Mouse (Mus musculus): ENCODE data around the gene Pga5. TPM values are rescaled to one million over a fixed set of nuclear protein-coding genes. Genes with fewer than 3 reads are reported as not detected.

Pga5 gene
- total RNA-seq (2021) = not detected
- long read RNA-seq, experiment 1 = 0 reads
- long read RNA-seq, experiment 2 = 0 reads

DNA sequence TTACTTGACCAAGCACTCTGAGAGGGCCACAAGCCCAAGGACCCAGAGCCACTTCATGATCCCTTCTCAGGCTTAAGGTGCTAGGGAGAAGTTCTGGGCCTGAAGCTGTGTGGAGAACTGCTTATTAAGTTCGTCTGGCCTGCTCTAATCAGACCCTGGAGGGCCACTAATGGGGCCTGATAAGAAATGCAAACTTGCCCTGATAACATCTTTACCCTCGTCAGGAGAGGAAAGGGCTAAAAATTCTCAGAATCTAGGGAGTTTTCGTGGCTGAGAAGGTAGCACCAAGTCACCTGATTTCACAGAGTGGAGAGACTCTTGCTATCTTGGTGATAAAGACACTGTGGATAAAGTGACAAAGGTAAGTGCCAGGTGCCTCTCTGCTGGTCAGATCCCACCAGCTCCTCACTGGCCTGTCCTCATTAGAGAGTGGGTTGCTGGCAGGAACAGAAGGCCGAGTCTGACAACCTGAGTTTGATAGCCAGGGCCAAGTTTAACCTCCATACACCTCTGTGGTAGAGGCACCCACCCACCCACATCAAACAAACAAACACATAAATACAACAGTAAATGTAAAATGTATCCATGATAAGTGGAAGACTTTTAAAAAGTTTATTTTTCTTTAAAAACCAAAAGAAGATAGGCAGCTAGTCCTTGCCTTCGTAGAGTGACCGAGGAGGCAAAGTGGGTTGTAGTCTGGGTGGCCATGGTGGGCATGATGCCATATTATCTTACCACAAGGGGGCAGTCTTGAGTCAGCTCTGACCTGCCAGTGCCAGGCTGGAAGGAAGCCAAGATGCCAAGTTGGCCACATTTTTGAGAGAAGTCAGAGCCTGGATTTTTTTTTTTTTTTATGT is at the start of gene Pga5:
Pga5 (minus strand) TSS at position 157 of the 857 bp plus-strand sequence.
- intact Hi-C loops (cut with DNase I) = loop anchor here (1.0 to 5.0 kb wide), 2 partner anchors 31 to 284 kb away; no protein-coding TSS in a partner anchor
- DNase-seq = peak; percentile 61 to 73

DNA sequence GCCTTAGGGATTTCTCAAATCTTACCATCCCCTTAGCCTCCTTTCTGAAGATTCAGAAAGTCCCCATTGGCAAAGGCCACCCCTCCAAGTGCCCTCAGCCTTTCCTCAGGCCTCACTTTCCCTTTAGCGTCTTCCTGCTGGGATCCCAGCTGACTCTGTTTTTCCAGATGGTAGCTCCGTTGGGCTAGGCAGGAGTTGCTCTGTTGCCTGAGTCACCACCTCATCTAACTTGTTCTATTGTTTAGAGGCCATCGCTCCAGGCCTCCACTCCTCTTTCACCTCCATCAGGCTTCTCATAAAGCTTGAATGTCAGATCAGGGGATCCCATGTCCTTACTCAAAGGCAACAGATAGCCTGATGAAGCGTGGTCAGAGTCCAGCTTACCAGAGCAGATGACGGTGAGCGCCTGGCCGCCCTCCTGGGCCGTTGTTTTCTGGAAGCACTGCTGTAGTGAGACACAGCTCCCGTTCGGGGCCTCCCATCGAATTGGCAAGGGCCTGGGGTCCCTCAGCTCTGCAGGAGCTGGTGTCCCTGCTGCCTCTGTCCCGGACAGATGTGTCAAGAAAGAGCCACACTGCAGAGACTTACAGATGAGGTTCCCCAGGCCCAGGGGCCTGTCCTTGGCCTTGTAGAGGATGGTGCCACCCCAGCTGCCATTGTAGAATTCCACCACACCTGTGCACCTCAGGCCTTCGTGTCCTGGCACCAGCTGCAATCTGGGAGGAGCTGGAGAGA is 46.9 kb upstream of the Pga5 start:
- no peak for DNase-seq
- intact Hi-C loops (cut with DNase I) = loop anchor here (5.0 kb wide), 1 partner anchor 68 kb away; no protein-coding TSS in a partner anchor

GRCm38 (mm10) chr19:10723649-10724048 is 45.8 kb upstream of the Pga5 start:
- no peak for DNase-seq
- intact Hi-C loops (cut with DNase I) = no loop called here

GRCm38 (mm10) chr19:10723084-10723483 is 45.2 kb upstream of the Pga5 start:
- intact Hi-C loops (cut with DNase I) = no loop called here
- DNase-seq = no peak

DNA sequence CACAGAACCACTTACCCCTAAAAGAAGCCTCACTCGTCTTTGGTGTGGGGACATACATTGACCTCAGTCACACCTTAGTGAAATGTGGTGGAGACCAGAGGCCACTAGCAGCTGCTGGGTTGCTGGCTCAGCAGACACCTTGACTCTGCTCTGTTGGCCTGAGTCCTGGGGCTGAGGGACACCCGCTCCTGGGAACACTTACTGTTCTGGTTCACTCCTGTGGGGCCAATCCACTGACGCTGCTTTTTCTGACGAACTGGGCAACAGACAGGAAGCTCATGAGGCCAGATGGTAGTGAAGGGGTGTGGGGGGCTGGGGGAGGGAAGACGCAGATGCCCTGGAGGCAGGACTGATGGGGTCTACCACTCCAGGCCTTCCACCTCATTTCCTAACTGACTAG is 43.2 kb upstream of the Pga5 start:
- intact Hi-C loops (cut with DNase I) = no loop called here
- no peak for DNase-seq

DNA sequence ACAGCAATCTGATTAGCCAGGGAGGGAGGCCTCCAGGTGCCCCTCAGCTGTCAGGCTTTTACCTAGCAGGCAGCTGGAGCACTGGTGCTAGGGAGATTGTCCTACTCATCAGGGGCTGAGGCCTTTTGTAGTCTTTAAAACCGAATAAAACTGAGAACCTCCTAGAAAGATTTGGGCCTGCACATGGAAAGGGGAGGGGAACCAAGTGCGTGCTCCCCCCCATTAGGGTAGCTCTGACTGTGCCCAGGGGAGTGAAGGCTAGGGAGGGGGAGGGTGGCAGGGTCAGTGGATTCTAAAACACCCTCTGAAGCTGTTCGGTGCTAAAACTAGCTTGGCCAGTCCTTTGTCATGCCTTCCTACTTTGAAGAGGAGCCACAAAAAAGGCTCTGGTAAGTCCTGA is 42.7 kb upstream of the Pga5 start:
- intact Hi-C loops (cut with DNase I) = no loop called here
- DNase-seq = no peak

DNA sequence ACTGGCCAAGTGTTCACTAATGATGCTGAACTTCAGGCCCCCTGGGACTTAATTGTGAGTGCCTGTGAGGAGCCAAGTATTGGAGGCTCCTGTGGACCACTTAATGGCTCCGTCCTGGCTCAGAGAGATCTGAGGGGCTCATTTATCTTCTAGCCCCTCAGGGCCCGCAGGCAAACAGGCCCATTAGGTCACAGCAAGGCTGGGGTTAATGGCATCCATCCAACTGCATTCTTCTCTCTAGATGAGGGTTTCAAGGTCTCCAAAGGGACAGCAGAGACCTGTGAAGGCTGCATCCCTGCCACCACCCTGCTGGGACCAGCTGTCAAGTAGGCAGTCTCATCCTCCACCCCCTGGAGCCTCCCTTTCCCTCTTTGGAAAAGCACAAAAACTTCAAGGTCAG is 41.9 kb upstream of the Pga5 start:
- no peak for DNase-seq
- intact Hi-C loops (cut with DNase I) = loop anchor here (2.0 kb wide), 1 partner anchor 109 kb away; no protein-coding TSS in a partner anchor

- DNase-seq = no peak
- intact Hi-C loops (cut with DNase I) = loop anchor here (2.0 kb wide), 1 partner anchor 110 kb away; no protein-coding TSS in a partner anchor
Measured at GRCm38 (mm10) chr19:10718251-10718775, 40.4 kb upstream of the Pga5 start.

GRCm38 (mm10) chr19:10715476-10715875 is 37.6 kb upstream of the Pga5 start:
- intact Hi-C loops (cut with DNase I) = no loop called here
- DNase-seq = no peak

DNA sequence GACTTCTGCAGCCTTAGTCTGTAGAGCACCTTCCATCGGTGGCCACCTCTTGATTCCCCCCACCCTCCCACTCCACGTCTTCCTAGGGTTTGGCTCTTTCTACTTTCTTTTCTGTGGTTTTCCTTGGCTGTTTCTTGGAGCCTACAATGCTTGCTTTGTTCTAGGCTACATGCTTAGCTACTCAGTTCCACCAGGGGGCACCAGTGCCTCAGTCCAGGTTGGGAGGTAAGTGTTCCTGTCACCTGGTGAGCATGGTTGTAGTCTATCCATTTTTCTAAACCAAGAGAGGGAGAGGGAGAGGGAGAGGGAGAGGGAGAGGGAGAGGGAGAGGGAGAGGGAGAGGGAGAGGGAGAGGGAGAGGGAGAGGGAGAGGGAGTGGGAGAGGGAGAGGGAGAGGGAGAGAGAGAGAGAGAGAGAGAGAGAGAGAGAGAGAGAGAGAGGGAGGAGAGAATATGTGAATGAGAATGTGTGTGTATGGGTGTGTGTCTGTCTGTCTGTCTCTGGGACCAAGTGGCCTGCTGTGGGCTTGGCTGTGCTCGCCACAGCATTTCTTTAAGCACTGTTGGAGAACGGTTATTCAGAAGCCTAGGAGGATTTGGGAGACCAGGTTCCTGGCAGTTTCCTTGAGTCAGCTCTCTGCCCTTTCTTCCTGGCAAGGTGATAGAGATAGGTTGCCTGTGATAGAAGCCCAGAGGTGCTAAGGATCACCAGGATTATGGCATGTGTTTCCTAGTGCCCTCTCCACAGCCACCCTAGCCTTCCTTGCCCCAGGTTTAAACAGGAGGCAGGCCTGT is 37.0 kb upstream of the Pga5 start:
- DNase-seq = peak in 1 of 2 experiments; percentile 62
- intact Hi-C loops (cut with DNase I) = no loop called here

- intact Hi-C loops (cut with DNase I) = no loop called here
- DNase-seq = no peak
Measured at GRCm38 (mm10) chr19:10714168-10714567, 36.3 kb upstream of the Pga5 start.

DNA sequence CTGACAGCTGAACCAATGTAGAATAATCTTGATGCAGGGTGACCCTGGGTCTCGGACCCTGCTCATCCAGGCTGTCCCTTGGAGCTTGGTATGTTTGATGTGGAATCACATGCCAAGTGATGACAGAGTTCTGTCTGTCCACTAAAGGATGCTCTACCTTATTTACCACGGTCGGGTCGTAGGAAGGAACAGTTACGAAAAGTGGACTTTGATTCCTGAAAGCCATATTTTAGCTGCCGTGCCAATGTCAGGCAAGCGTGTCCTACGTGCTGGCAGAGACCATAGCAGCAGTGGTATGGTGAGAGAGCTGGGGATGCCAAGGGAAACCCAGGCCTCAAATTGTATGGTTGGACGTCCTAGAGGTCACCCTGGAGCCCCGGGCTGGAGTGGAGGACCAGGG is 35.7 kb upstream of the Pga5 start:
- DNase-seq = no peak
- intact Hi-C loops (cut with DNase I) = loop anchor here (2.0 kb wide), 1 partner anchor 245 kb away; no protein-coding TSS in a partner anchor

- intact Hi-C loops (cut with DNase I) = loop anchor here (2.0 kb wide), 1 partner anchor 246 kb away; no protein-coding TSS in a partner anchor
- DNase-seq = no peak
Measured at GRCm38 (mm10) chr19:10712646-10713045, 34.8 kb upstream of the Pga5 start.

DNA sequence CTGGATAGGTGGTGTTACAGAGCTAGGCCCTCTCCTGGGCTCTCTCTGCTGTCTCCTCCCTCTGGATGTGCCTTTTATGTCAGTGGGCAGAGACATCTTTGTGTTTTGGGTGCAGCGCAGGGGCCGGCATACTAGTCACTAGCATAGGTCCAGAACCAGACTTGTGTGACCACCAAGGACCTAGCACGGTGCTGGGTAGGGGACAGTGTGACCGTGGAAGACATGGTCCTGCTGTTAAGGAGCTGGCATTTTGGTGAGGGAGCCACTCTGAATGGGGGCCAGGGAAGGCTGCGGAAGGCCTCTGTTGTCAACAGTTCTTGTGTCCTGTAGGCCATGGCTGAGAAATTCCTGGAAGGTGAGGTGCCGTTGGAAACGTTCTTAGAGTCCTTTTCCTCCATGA is 34.3 kb upstream of the Pga5 start:
- intact Hi-C loops (cut with DNase I) = loop anchor here (2.0 kb wide), 1 partner anchor 247 kb away; no protein-coding TSS in a partner anchor
- DNase-seq = no peak

- intact Hi-C loops (cut with DNase I) = no loop called here
- DNase-seq = no peak
Measured at GRCm38 (mm10) chr19:10710751-10711150, 32.9 kb upstream of the Pga5 start.

DNA sequence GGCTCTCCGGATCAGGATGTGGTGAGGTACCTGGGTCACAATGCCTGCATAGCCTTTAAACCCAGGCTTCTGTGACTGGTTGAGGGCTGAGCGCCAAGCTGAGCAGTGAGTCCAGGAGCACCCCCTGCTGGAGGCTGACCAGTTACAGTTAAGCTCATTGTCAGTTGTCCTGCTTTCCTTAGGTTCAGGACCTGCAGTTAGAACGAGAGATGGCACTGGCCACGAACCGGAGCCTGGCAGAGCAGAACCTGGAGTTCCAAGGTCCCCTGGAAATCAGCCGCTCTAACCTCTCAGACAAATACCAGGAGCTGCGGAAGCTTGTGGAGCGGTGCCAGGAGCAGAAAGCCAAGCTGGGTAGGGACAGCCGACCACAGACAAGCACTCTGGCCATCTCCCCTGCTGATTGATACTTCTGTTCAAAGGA is 32.2 kb upstream of the Pga5 start:
- intact Hi-C loops (cut with DNase I) = no loop called here
- DNase-seq = peak; percentile 34 to 45

DNA sequence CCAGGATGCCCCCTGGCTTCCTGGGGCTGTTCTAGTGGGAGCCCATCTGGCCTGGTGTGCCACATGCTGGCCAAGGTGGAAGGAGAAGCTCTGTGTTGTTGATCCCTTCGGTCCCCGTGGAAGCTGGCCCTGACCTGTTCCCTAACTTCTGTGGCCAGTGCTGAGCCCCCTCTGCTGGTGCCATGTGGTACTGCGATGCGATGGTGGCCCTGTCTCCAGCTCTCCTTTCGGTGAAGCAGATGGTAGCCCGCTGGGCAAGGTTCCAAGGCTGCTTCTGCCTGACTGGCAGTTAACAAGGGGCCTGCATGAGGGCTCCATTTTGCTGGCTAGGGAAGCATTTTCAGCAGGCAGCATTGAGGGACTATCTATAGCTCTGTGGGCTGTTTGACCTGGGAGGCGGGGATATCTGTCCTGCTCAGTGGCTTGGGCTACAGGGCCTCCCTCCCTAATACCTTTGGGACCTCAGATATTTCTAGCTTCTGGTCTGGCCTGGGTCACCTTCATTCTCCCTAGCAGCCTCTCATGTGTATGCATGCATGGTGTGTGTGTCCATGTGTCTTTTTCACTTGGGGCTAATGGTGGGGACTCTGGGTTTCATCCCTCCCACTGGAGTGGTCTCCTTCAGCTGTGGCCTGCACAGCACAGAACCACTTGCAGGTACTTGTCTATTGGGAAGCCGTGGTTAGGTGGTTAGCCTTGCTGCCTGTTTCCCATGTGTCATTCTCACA is 31.7 kb upstream of the Pga5 start:
- peak; percentile 93 to 98 for DNase-seq
- intact Hi-C loops (cut with DNase I) = loop anchor here (1.0 to 5.0 kb wide), 2 partner anchors 31 to 42 kb away; partner anchors contain the start of gene Pga5

GRCm38 (mm10) chr19:10708900-10709299 is 31.0 kb upstream of the Pga5 start:
- intact Hi-C loops (cut with DNase I) = loop anchor here (1.0 to 5.0 kb wide), 2 partner anchors 31 to 42 kb away; partner anchors contain the start of gene Pga5
- DNase-seq = no peak

- DNase-seq = no peak
- intact Hi-C loops (cut with DNase I) = loop anchor here (5.0 kb wide), 1 partner anchor 41 kb away; no protein-coding TSS in a partner anchor
Measured at GRCm38 (mm10) chr19:10707881-10708280, 30.0 kb upstream of the Pga5 start.
